ENCODE assay signal across 23 mouse cellular contexts in the genomic region with DNA sequence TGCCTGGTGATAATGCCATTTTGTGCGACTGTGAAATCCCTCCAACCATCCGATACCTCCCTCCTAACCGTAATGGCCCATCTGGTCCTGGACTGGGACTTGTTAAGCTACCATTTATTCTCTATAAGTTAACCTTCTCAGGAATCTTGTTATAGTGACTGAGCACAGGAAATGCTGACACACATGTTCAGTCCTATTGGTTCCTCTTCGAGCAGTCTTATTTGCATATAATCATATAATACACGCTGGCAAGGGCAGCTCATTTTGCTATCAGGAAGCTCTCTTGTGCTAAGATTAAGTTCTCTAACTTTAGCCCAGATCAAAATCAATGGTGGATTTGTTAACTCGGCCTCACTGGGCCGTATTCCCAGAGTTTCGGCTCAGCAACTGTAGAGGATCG.
DNase-seq lines count a peak whose midpoint lies in the region; ATAC-seq lines count a peak whose summit lies in the region.
"Had no signal": no experiment of that assay in that cellular context is flagged by ENCODE, and none has a peak within 500 bp of the region (broad histone marks: within the 10 kb centered on the region; RNA-seq: fewer than 3 reads in every experiment).

No protein-coding gene starts in this region.

- H3K4me1 ChIP-seq in midbrain, embryonic 16.5 days (ENCODE audit: control insufficient read depth, insufficient read depth, low read length): no peaks in the 10 kb centered on the region

- 68% methylated on average over 9 of the region's 9 CpGs for WGBS in midbrain, embryonic 16.5 days

- intact Hi-C loops in left cerebral cortex, postnatal 36 days (cut with DNase I): no loop called here

- no peak overlapping the region for H3K27ac ChIP-seq in midbrain, embryonic 16.5 days (ENCODE audit: low read length)

- no peaks in the 10 kb centered on the region for H3K27me3 ChIP-seq in midbrain, embryonic 16.5 days (ENCODE audit: control insufficient read depth, insufficient read depth, low read depth, low read length)
- H3K27me3 ChIP-seq: CH12.LX, Patski had no signal

- peak; percentile 8 for DNase-seq in adipocyte (ENCODE audit: low spot score)
- DNase-seq in left cerebral cortex, postnatal 36 days (ENCODE audit: low spot score in 2 of 2): no peak
- no peak for DNase-seq in natural killer cell, adult 2 months (ENCODE audit: low spot score in 2 of 2)
- DNase-seq: adrenal gland, adult 2 months; adrenal gland, adult 8-10 months; adrenal gland, postnatal 10 days; adrenal gland, postnatal 14 days; adrenal gland, postnatal 25 days; adrenal gland, postnatal 36 days; B cell, adult 2 months; cerebellum, adult 11 months; cerebellum, adult 11-12 months; cerebellum, adult 18-20 months had no signal

- H3K9me3 ChIP-seq in midbrain, embryonic 16.5 days (replicated peaks; ENCODE audit: control insufficient read depth, low read length, poor library complexity, severe bottlenecking): no peaks in the 10 kb centered on the region
- H3K9me3 ChIP-seq: G1E had no signal

- H3K4me3 ChIP-seq in midbrain, embryonic 16.5 days (ENCODE audit: low read depth, low read length): no peak overlapping the region

- no peaks in the 10 kb centered on the region for H3K36me3 ChIP-seq in midbrain, embryonic 16.5 days (ENCODE audit: control insufficient read depth, insufficient read depth, low read length)
- H3K36me3 ChIP-seq: G1E had no signal

- peak; percentile 60; the same call in 1 of the 2 replicates for ATAC-seq in common myeloid progenitor, adult 5-6 weeks (replicated peaks; ENCODE audit: low read depth, poor library complexity, severe bottlenecking)
- ATAC-seq in granulocyte monocyte progenitor cell, adult 5-6 weeks (replicated peaks; ENCODE audit: poor library complexity, severe bottlenecking): peak; percentile 22; the same call in 1 of the 2 replicates
- ATAC-seq in hematopoietic stem cell, adult 5-6 weeks (replicated peaks in 1 of 2; ENCODE audit: insufficient read depth in 1 of 2, low FRiP score in 2 of 2, low TSS enrichment in 1 of 2, low read depth in 1 of 2, poor library complexity in 2 of 2, severe bottlenecking in 2 of 2): peak; percentile 42 to 74; a peak in 3 of 4 replicates
- ATAC-seq in megakaryocyte, adult 5-6 weeks (ENCODE audit: poor library complexity, severe bottlenecking): no peak
- no peak for ATAC-seq in midbrain, embryonic 16.5 days
- ATAC-seq: activated CD4-positive, CD25-positive, alpha-beta regulatory T cell, adult 4 months; CD4-positive, CD25-positive, alpha-beta regulatory T cell, adult 4 months; Patski had no signal

- no peak overlapping the region for H3K4me2 ChIP-seq in midbrain, embryonic 16.5 days (ENCODE audit: low read length)

- no peak overlapping the region for H3K9ac ChIP-seq in midbrain, embryonic 16.5 days (ENCODE audit: low read depth, low read length)

Comparison
In these comparisons a context has a peak if more than half of its experiments do, and no peak if none do; other contexts are left out.
1. ATAC-seq: peak in common myeloid progenitor, adult 5-6 weeks (single experiment), granulocyte monocyte progenitor cell, adult 5-6 weeks (single experiment) and hematopoietic stem cell, adult 5-6 weeks (2 of 2); none in megakaryocyte, adult 5-6 weeks (single experiment) and midbrain, embryonic 16.5 days (single experiment).